Comparison of ENCODE assay signal across 7 mouse cellular contexts in the genomic region with DNA sequence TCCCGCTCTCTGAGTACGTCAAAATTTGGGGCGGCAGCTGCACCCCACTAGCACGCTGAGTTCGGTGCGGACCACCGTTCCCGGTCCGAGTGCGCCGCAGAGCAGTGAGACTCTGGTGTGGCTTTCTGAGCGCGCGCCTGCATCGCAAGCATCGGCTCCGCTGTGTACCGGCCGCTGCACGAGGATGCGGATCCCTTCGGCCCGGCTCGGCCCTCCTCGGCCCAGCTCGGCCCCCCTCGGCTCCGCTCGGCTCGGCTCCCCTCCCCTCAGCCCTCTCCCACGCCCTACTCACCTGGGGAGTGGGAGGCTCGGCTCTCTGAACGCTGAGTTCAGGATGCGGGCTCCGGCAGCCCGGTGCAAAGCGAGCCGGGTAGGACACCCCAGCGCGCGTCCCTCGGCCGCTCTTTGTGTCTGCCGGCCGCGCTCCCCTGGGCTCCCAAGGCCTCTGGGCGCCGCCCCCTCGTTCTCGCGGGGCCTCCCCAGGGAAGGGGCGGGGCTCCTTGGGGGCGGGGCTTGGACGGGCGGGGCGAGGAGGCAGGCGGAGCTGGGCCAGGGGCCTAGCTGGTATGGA. TPM values are rescaled to one million over a fixed set of nuclear protein-coding genes. Genes with fewer than 3 reads are reported as not detected.
DNase-seq lines count a peak whose midpoint lies in the region; ATAC-seq and TF ChIP-seq lines count a peak whose summit lies in the region.

No protein-coding gene starts in this region.

- no peak for TF ChIP-seq CTCF in cortical plate, adult 2 months (IDR thresholded peaks at IDR 0.05; ENCODE audit: extremely low read depth, insufficient read depth, low read length)

- peak overlapping the region; percentile 89 for H3K9ac ChIP-seq in intestine, embryonic 15.5 days

- WGBS in intestine, embryonic 15.5 days: under 1% methylated on average over 57 of the region's 57 CpGs

- no peaks in the 10 kb centered on the region for H3K36me3 ChIP-seq in intestine, embryonic 15.5 days

- H3K27me3 ChIP-seq in intestine, embryonic 15.5 days (replicated peaks): no peaks in the 10 kb centered on the region

- DNase-seq in adrenal gland, postnatal 10 days: peak; percentile 91
- DNase-seq in gastrocnemius, postnatal 25 days: peak; percentile 38
- DNase-seq in left cerebral cortex, postnatal 36 days (ENCODE audit: low spot score in 2 of 2): peak; percentile 73 to 78
- peak; percentile 77 for DNase-seq in mesoderm, embryonic 11.5 days (ENCODE audit: low read depth, low spot score)
- DNase-seq in spleen, adult 12 weeks (ENCODE audit: low spot score): peak; percentile 80

- peak overlapping the region; percentile 52 for H3K4me3 ChIP-seq in cortical plate, adult 2 months (ENCODE audit: insufficient read depth, low read length)
- peak overlapping the region; percentile 79 for H3K4me3 ChIP-seq in intestine, embryonic 15.5 days (replicated peaks)

- H3K9me3 ChIP-seq in intestine, embryonic 15.5 days: no peaks in the 10 kb centered on the region

- intact Hi-C loops in left cerebral cortex, postnatal 36 days (cut with DNase I): loop anchor here (5.0 kb wide), 1 partner anchor 107 kb away; a partner anchor contains a TSS

- no peaks in the 10 kb centered on the region for H3K4me1 ChIP-seq in cortical plate, adult 2 months (ENCODE audit: control insufficient read depth, insufficient read depth, low read length)
- 0 out of 2 replicates have a peak, but pooled peaks cover 4% of the 10 kb centered on the region for H3K4me1 ChIP-seq in intestine, embryonic 15.5 days (replicated peaks)

- no peak overlapping the region for H3K27ac ChIP-seq in cortical plate, adult 2 months (ENCODE audit: insufficient read depth, low read length)
- peak overlapping the region; percentile 67 for H3K27ac ChIP-seq in intestine, embryonic 15.5 days

- TF ChIP-seq POLR2A in cortical plate, adult 2 months (IDR thresholded peaks at IDR 0.05; ENCODE audit: extremely low read depth, insufficient read depth, low read length): no peak

- ATAC-seq in intestine, embryonic 15.5 days: peak; percentile 96

- H3K4me2 ChIP-seq in intestine, embryonic 15.5 days (replicated peaks): peak overlapping the region; percentile 95

RNA-seq across cellular contexts. Expression of a gene that starts 30.2 kb away (rescaled TPM):
- total RNA-seq in adrenal gland, postnatal 10 days (2021): 10 to 100 TPM; 13.1 to 20.1 TPM
- 6.5 and 7.2 TPM in 2 replicates for polyA plus RNA-seq in cortical plate, adult 2 months (2012; rRNA removed)
- total RNA-seq in gastrocnemius, postnatal 25 days (2021): under 1 TPM; 0.29 to 0.43 TPM
- 6.5 and 6.7 TPM in 2 replicates for polyA plus RNA-seq in intestine, embryonic 15.5 days (2015; fragmentation: Nextera tagmentation; extraction: Ambion mirVana)
- total RNA-seq in left cerebral cortex, postnatal 36 days (2021): 1 to 10 TPM; 6.2 to 6.4 TPM

RNA-seq across cellular contexts. Expression of a gene that starts 30.2 kb away (rescaled TPM):
- 10 to 100 TPM; 12.0 to 14.6 TPM for total RNA-seq in adrenal gland, postnatal 10 days (2021)
- 19.7 and 20.5 TPM in 2 replicates for polyA plus RNA-seq in cortical plate, adult 2 months (2012; rRNA removed)
- 1 to 10 TPM; 3.3 to 3.4 TPM for total RNA-seq in gastrocnemius, postnatal 25 days (2021)
- 53.8 and 61.2 TPM in 2 replicates for polyA plus RNA-seq in intestine, embryonic 15.5 days (2015; fragmentation: Nextera tagmentation; extraction: Ambion mirVana)
- total RNA-seq in left cerebral cortex, postnatal 36 days (2021): 10 to 100 TPM; 24.2 to 26.3 TPM

Comparison
In these comparisons a context has a peak if more than half of its experiments do, and no peak if none do; other contexts are left out.
1. DNase-seq: peak in every context shown above with its lines; median percentile 91 in adrenal gland, postnatal 10 days; 80 in spleen, adult 12 weeks; 77 in mesoderm, embryonic 11.5 days; 76 in left cerebral cortex, postnatal 36 days; 38 in gastrocnemius, postnatal 25 days.
2. RNA of a gene that starts 30.2 kb away (total RNA-seq): 13.1 to 20.1 TPM in adrenal gland, postnatal 10 days and 6.2 to 6.4 TPM in left cerebral cortex, postnatal 36 days; 0.29 to 0.43 TPM in gastrocnemius, postnatal 25 days; every median in the first group is over 4 times any median in the second.